Mouse (Mus musculus): ENCODE measurements around the gene Krtap5-5.

DNA sequence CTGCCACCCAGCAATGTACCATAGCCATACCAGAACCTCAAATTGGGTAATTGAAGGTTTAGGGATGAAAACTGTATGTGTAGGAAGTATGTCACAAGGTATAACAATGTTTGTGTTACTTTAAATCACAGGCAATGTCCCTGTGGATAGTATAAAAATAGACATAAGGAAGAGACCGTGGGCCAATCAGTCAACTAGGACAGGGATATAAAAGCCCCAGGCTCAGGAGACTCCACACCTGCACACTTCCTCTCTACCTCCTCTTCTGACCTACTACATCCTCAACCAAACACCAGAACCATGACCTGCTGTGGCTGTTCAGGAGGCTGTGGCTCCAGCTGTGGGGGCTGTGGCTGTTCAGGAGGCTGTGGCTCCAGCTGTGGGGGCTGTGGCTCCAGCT is 18.2 kb downstream of the Krtap5-5 start, which contains the start of gene Gm7579:
- no peak for TF ChIP-seq POLR2A (IDR thresholded peaks at IDR 0.05; ENCODE audit: control insufficient read depth, extremely low read depth, insufficient read depth, low read length, poor library complexity)
- TF ChIP-seq CTCF (IDR thresholded peaks at IDR 0.05; ENCODE audit: borderline replicate concordance, control insufficient read depth, extremely low read depth, insufficient read depth, low read length, poor library complexity) = no peak
